Mouse (Mus musculus) CH12.LX (cell line): Measurements from ENCODE around the gene Cdyl. TPM values are rescaled to one million over a fixed set of nuclear protein-coding genes. Genes with fewer than 3 reads are reported as not detected.

ENCODE experiments used
- DNase-seq: peaks from one replicate; pipeline ENCODE4 v3.0.0-alpha.2; 2013; ENCODE audit errors: extremely low read depth
- H3K27ac ChIP-seq: 2 replicates; pipeline ENCODE4 v1.5.1; 2012; ENCODE audit warnings: low read depth, mild to moderate bottlenecking, control low read depth, moderate library complexity; ENCODE audit not compliant: insufficient read depth
- H3K27me3 ChIP-seq: replicated peaks from 2 replicates; pipeline ENCODE3; 2012; ENCODE audit warnings: inconsistent platforms
- H3K36me3 ChIP-seq, 2 experiments: replicated peaks in 1 of 2; 2 replicates each; pipeline versions ENCODE3 to v1.6.1; 2012; ENCODE audit warnings: inconsistent platforms in 1 of 2, low read length in 1 of 2, mild to moderate bottlenecking in 1 of 2, mixed read lengths in 1 of 2, moderate library complexity in 1 of 2; ENCODE audit not compliant: control insufficient read depth in 1 of 2, insufficient read depth in 1 of 2
- H3K4me1 ChIP-seq, 2 experiments: 2 replicates each; pipeline ENCODE4 v1.6.1; 2012; ENCODE audit warnings: inconsistent platforms in 1 of 2, moderate library complexity in 1 of 2; ENCODE audit not compliant: insufficient read depth in 2 of 2, control insufficient read depth in 1 of 2
- H3K4me2 ChIP-seq: 2 replicates; pipeline ENCODE4 v1.6.1; 2012; ENCODE audit warnings: low read depth, mild to moderate bottlenecking, control low read depth; ENCODE audit not compliant: poor library complexity, insufficient read depth, severe bottlenecking
- H3K4me3 ChIP-seq, 3 experiments: fragments of 150-350 bp in 1 of 3; sonication (generic) in 1 of 3; replicated peaks in 1 of 3; 2 replicates each; pipeline versions ENCODE3 to v1.5.1; 2011 to 2012; ENCODE audit warnings: low read depth in 2 of 3, low read length in 2 of 3, mild to moderate bottlenecking in 2 of 3, moderate library complexity in 2 of 3, control low read depth in 1 of 3, improper control_type of control experiment in 1 of 3, inconsistent platforms in 1 of 3, mixed read lengths in 1 of 3; ENCODE audit not compliant: poor library complexity in 1 of 3
- H3K79me2 ChIP-seq: replicated peaks from 2 replicates; pipeline ENCODE4 v1.6.1; 2012; ENCODE audit warnings: mild to moderate bottlenecking, moderate library complexity; ENCODE audit not compliant: control insufficient read depth, poor library complexity, insufficient read depth, severe bottlenecking; ENCODE audit errors: extremely low read depth
- H3K9ac ChIP-seq: 2 replicates; pipeline ENCODE4 v1.6.1; 2012; ENCODE audit warnings: low read depth, mild to moderate bottlenecking, control low read depth, moderate library complexity; ENCODE audit not compliant: insufficient read depth
- H3K9me3 ChIP-seq: replicated peaks from 2 replicates; pipeline ENCODE3; 2012; ENCODE audit warnings: low read length, inconsistent platforms, mixed read lengths
- BHLHE40 ChIP-seq: IDR thresholded peaks from 2 replicates; pipeline ENCODE4 v1.6.1; 2011; ENCODE audit warnings: mild to moderate bottlenecking, low read depth, low read length, improper control_type of control experiment
- CHD1 ChIP-seq: IDR thresholded peaks from 2 replicates; pipeline ENCODE4 v1.6.1; 2012; ENCODE audit warnings: low read depth, low read length, improper control_type of control experiment, inconsistent platforms
- CTCF ChIP-seq, 2 experiments: IDR thresholded peaks in 1 of 2; conservative IDR thresholded peaks in 1 of 2; 2 replicates each; pipeline ENCODE4 v1.5.1; 2011 to 2012; ENCODE audit warnings: low read depth in 2 of 2, low read length in 2 of 2, improper control_type of control experiment in 1 of 2, inconsistent platforms in 1 of 2, mild to moderate bottlenecking in 1 of 2, moderate library complexity in 1 of 2
- E2F4 ChIP-seq: IDR thresholded peaks from 2 replicates; pipeline ENCODE4 v1.6.1; 2011; ENCODE audit warnings: low read depth, low read length, improper control_type of control experiment; ENCODE audit not compliant: insufficient replicate concordance
- EP300 ChIP-seq: IDR thresholded peaks from 2 replicates; pipeline ENCODE4 v1.6.1; 2011; ENCODE audit warnings: low read length, improper control_type of control experiment
- ETS1 ChIP-seq: conservative IDR thresholded peaks from 2 replicates; pipeline ENCODE4 v1.6.1; 2012; ENCODE audit warnings: low read depth, mild to moderate bottlenecking, inconsistent platforms, low read length, improper control_type of control experiment, moderate library complexity
- GABPA ChIP-seq: IDR thresholded peaks from 2 replicates; pipeline ENCODE4 v1.6.1; 2012; ENCODE audit warnings: low read depth, low read length, improper control_type of control experiment, inconsistent platforms; ENCODE audit not compliant: insufficient replicate concordance
- IRF4 ChIP-seq: IDR thresholded peaks from 2 replicates; pipeline ENCODE4 v1.6.1; 2014; ENCODE audit warnings: low read depth, mild to moderate bottlenecking, inconsistent platforms, low read length, improper control_type of control experiment
- JUN ChIP-seq: IDR thresholded peaks from 2 replicates; pipeline ENCODE4 v1.6.1; 2011; ENCODE audit warnings: low read depth, mild to moderate bottlenecking, low read length, improper control_type of control experiment, moderate library complexity; ENCODE audit not compliant: insufficient read depth
- KAT2A ChIP-seq: IDR thresholded peaks from 2 replicates; pipeline ENCODE4 v1.6.1; 2012; ENCODE audit warnings: low read length, improper control_type of control experiment, inconsistent platforms; ENCODE audit not compliant: insufficient replicate concordance
- MAFK ChIP-seq: IDR thresholded peaks from 2 replicates; pipeline ENCODE4 v1.6.1; 2011; ENCODE audit warnings: low read length, improper control_type of control experiment; ENCODE audit not compliant: insufficient replicate concordance
- MAX ChIP-seq: IDR thresholded peaks from 2 replicates; pipeline ENCODE4 v1.6.1; 2011; ENCODE audit warnings: low read length, improper control_type of control experiment
- MEF2A ChIP-seq: IDR thresholded peaks from 2 replicates; pipeline ENCODE4 v1.6.1; 2014; ENCODE audit warnings: low read depth, mild to moderate bottlenecking, inconsistent platforms, low read length, improper control_type of control experiment, borderline replicate concordance
- MXI1 ChIP-seq: IDR thresholded peaks from 2 replicates; pipeline ENCODE4 v1.6.1; 2011; ENCODE audit warnings: mild to moderate bottlenecking, low read depth, low read length, improper control_type of control experiment
- MYC ChIP-seq: IDR thresholded peaks from 2 replicates; pipeline ENCODE4 v1.6.1; 2011; ENCODE audit warnings: low read depth, mild to moderate bottlenecking, improper control_type of control experiment, low read length
- NELFE ChIP-seq: IDR thresholded peaks from 2 replicates; pipeline ENCODE4 v1.6.1; 2011; ENCODE audit warnings: low read depth, low read length, improper control_type of control experiment
- NRF1 ChIP-seq: IDR thresholded peaks from 2 replicates; pipeline ENCODE4 v1.6.1; 2014; ENCODE audit warnings: low read depth, mild to moderate bottlenecking, inconsistent platforms, low read length, improper control_type of control experiment, moderate library complexity
- POLR2A ChIP-seq: IDR thresholded peaks from 2 replicates; pipeline ENCODE4 v1.6.1; 2011; ENCODE audit warnings: low read depth, mild to moderate bottlenecking, improper control_type of control experiment, low read length
- SIN3A ChIP-seq: IDR thresholded peaks from 2 replicates; pipeline ENCODE4 v1.6.1; 2012; ENCODE audit warnings: low read length, improper control_type of control experiment, inconsistent platforms
- TBP ChIP-seq: conservative IDR thresholded peaks from 2 replicates; pipeline ENCODE4 v1.6.1; 2011; ENCODE audit warnings: low read depth, low read length, improper control_type of control experiment
- TCF12 ChIP-seq: IDR thresholded peaks from 2 replicates; pipeline ENCODE4 v1.6.1; 2014; ENCODE audit warnings: low read depth, mild to moderate bottlenecking, inconsistent platforms, low read length, improper control_type of control experiment
- USF1 ChIP-seq: IDR thresholded peaks from 2 replicates; pipeline ENCODE4 v1.6.1; 2014; ENCODE audit warnings: low read depth, mild to moderate bottlenecking, inconsistent platforms, low read length, improper control_type of control experiment
- USF2 ChIP-seq: conservative IDR thresholded peaks from 2 replicates; pipeline ENCODE4 v1.6.1; 2011; ENCODE audit warnings: low read depth, low read length, improper control_type of control experiment
- ZMIZ1 ChIP-seq: IDR thresholded peaks from 2 replicates; pipeline ENCODE4 v1.6.1; 2012; ENCODE audit warnings: low read depth, mild to moderate bottlenecking, inconsistent platforms, low read length, improper control_type of control experiment
- ZNF384 ChIP-seq: IDR thresholded peaks from 2 replicates; pipeline ENCODE4 v1.6.1; 2012; ENCODE audit warnings: low read depth, low read length, improper control_type of control experiment, inconsistent platforms
- dilution Hi-C: fragments of 300-500 bp; cut with MboI; formaldehyde crosslinking; loops from 2 replicates; pipeline ENCODE4 v1.14.3; 2020; ENCODE audit warnings: low sequenced_read_pairs; ENCODE audit not compliant: extremely low pct_unique_long_range_greater_than_20kb, extremely low pct_ligation_motif_present
- in situ Hi-C: fragments of 300-500 bp; cut with MboI; formaldehyde crosslinking; loops from 3 replicates; pipeline ENCODE4 v1.14.3; 2019; ENCODE audit warnings: low sequenced_read_pairs, low pct_ligation_motif_present, low pct_unique_long_range_greater_than_20kb, mixed read lengths
- polyA plus RNA-seq: library from polyadenylated mRNA; unstranded; fragments of >175 nt; gene quantifications from 2 replicates; pipeline ENCODE4 v1.2.1, GENCODE M21; 2012; ENCODE audit warnings: low read depth; ENCODE audit not compliant: insufficient read length
- total RNA-seq, 2 experiments: library from RNA; depleted of rRNA; stranded (reverse); fragments of 300-350 nt in 1 of 2; fragments of >200 nt in 1 of 2; gene quantifications; 2 replicates each; pipeline ENCODE4 v1.2.3; 2012 to 2014

The Cdyl gene
- total and polyA plus RNA-seq, 3 experiments: 5.7 to 9.1 (median 8.3) TPM

GRCm38 (mm10) chr13:35871107-35871506, 211.5 kb downstream of the Cdyl start:
- Histone ChIP-seq H3K27me3 (no peaks in the 10 kb centered on the region), H3K9me3 (no peaks in the 10 kb centered on the region), H3K4me2 (peak overlapping the region; percentile 40; the same call in 1 of the 2 replicates), H3K4me1 (peaks cover 16 to 50% of the 10 kb centered on the region in 2 experiments), H3K9ac (no peak overlapping the region), H3K36me3 (peaks cover 28 to 44% of the 10 kb centered on the region in 2 experiments), H3K4me3 (no peak overlapping the region), H3K27ac (0 out of 2 replicates have a peak overlapping the region, but pooled peaks have one; percentile 29), H3K79me2 (no peaks in the 10 kb centered on the region)
- in situ Hi-C loops (no loop called here), dilution Hi-C loops (no loop called here)
- no peak for DNase-seq
- peak; percentile 32; the same call in 1 of the 2 replicates for TF ChIP-seq IRF4
- TF ChIP-seq MAFK: no peak
- no peak for TF ChIP-seq JUN

- Histone ChIP-seq H3K4me1 (peaks cover 31 to 78% of the 10 kb centered on the region in 2 experiments), H3K27me3 (no peaks in the 10 kb centered on the region), H3K4me3 (no peak overlapping the region), H3K27ac (no peak overlapping the region), H3K79me2 (no peaks in the 10 kb centered on the region), H3K9me3 (no peaks in the 10 kb centered on the region), H3K4me2 (no peak overlapping the region), H3K9ac (no peak overlapping the region), H3K36me3 (peaks cover 10 to 14% of the 10 kb centered on the region in 2 experiments)
- TF ChIP-seq ZMIZ1: no peak
- no peak for DNase-seq
- dilution Hi-C loops (no loop called here), in situ Hi-C loops (loop anchor here (5.0 kb wide), 1 partner anchor 98 kb away; no protein-coding TSS in a partner anchor)
These were observed 215.8 kb downstream of the Cdyl start for GRCm38 (mm10) chr13:35875396-35875795.

GRCm38 (mm10) chr13:35878282-35878681, 218.6 kb downstream of the Cdyl start:
- no peaks in the 10 kb centered on the region for H3K79me2 ChIP-seq
- no peak overlapping the region for H3K27ac ChIP-seq
- H3K9ac ChIP-seq: no peak overlapping the region
- peaks cover 0 to 2% of the 10 kb centered on the region in 2 experiments for H3K36me3 ChIP-seq
- in situ Hi-C loops (loop anchor here (5.0 kb wide), 1 partner anchor 101 kb away; no protein-coding TSS in a partner anchor), dilution Hi-C loops (no loop called here)
- H3K4me2 ChIP-seq: peak overlapping the region; percentile 64
- H3K4me3 ChIP-seq: no peak overlapping the region
- peak; percentile 64 for DNase-seq
- H3K27me3 ChIP-seq: no peaks in the 10 kb centered on the region
- peaks cover 15 to 56% of the 10 kb centered on the region in 2 experiments for H3K4me1 ChIP-seq
- no peaks in the 10 kb centered on the region for H3K9me3 ChIP-seq
- TF ChIP-seq ZMIZ1 (no peak), BHLHE40 (peak; percentile 43; the same call in 1 of the 2 replicates), GABPA (no peak), NRF1 (no peak), CTCF (conservative IDR thresholded peaks at IDR 0.05 in 1 of 2, IDR thresholded peaks at IDR 0.05 in 1 of 2; ENCODE audit: low read depth in 2 of 2, low read length in 2 of 2) (no peak), KAT2A (0 out of 2 replicates have a peak, but pooled peaks have one; percentile 52), TCF12 (peak; percentile 59; the same call in 1 of the 2 replicates), ZNF384 (no peak), USF2 (no peak), POLR2A (no peak), JUN (no peak), USF1 (no peak), SIN3A (no peak), IRF4 (peak; percentile 72), MAX (no peak), NELFE (no peak), MEF2A (peak; percentile 94), TBP (no peak), EP300 (peak; percentile 75), E2F4 (no peak), ETS1 (peak; percentile 54), CHD1 (no peak), MAFK (peak; percentile 49; the same call in 1 of the 2 replicates), MYC (0 out of 2 replicates have a peak, but pooled peaks have one; percentile 23), MXI1 (no peak)
